Mouse (Mus musculus) lung, postnatal 0 days (tissue): Measurements from ENCODE around the gene Tmem205.

Experiments
- CTCF ChIP-seq: IDR thresholded peaks from 2 replicates; pipeline ENCODE4 v1.5.1; 2016; ENCODE audit warnings: antibody characterized with exemption, mild to moderate bottlenecking
- EP300 ChIP-seq: IDR thresholded peaks from 2 replicates; pipeline ENCODE4 v1.6.1; 2016; ENCODE audit warnings: antibody characterized with exemption, mild to moderate bottlenecking, control low read depth

GRCm38 (mm10) chr9:21953600-21953999 is 26.2 kb upstream of the Tmem205 start:
- TF ChIP-seq CTCF (no peak), EP300 (no peak)
